Mouse (Mus musculus) megakaryocyte, adult 5-6 weeks (primary cell): ENCODE measurements around the gene Stk32b. TPM values are rescaled to one million over a fixed set of nuclear protein-coding genes. Genes with fewer than 3 reads are reported as not detected.

ENCODE experiments used
- ATAC-seq: 2 replicates; pipeline ENCODE4 v1.8.0; 2016; ENCODE audit warnings: mild to moderate bottlenecking, inconsistent platforms; ENCODE audit not compliant: poor library complexity, severe bottlenecking
- total RNA-seq, 2 experiments: library from RNA; stranded (forward) in 1 of 2; stranded (reverse) in 1 of 2; fragments of 153-499, 151-499 nt in 1 of 2; fragments of 221-1000, 200-1000 nt in 1 of 2; gene quantifications; 2 replicates each; pipeline versions ENCODE4 v1.2.3 to v1.2.4; 2015 to 2017

The Stk32b gene
- total RNA-seq, 2 experiments from 2014 or later, result not detected

DNA sequence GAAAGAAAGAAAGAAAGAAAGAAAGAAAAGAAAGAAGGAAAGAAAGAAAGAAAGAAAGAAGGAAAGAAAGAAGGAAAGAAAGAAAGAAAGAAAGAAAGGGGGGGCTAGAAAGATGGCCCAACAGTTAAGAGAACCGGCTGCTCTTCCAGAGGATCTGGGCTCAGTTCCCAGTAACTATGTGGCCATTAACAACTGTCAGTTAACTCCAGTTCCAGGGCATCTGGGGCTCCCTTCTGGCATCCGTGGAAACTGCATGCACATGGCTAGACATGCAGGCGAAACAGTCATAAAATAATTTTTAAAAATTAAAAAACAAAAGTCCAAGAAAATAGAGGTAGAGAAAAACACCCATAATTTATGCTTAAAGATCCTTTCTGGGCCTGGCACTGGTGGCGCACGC, 181.7 kb downstream of the Stk32b start:
- no peak for ATAC-seq

DNA sequence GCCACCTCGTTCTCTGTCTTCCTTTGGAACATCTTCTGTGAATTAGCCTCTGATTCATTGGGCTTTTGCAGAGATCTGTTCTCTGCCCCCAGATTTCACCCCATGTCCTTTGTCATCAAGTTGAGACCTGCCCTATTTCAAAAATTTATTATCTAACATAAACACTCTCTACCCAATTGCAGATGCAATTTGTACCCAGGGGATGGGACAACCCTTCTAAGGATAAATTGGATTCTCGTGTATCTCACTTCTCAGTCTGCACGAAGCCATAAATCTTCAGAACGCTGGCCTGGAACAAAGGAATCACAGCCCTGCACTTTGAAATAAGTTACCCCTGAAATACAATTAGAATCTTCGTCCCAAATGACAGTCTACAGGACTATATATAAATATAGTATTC, 191.6 kb downstream of the Stk32b start:
- no peak for ATAC-seq

DNA sequence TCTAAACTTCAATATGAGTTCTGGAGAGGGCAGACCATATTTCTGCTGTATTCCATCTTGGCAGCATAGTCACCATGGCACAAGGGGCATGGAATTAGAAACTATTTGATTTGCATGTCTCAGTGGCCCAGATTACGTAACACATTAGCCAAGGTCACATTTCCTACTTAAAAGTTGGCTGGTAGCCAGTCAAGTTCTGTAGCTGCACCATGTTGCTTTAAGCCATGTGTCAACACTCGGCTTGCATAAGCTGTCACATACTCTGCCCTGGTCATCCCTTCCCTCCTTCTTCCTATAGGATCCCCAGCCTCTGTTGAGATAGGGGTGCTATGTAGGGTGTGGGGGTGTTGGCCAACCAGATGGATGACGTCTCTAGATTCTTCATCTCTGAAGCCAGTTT, 196.5 kb downstream of the Stk32b start:
- ATAC-seq, result no peak

DNA sequence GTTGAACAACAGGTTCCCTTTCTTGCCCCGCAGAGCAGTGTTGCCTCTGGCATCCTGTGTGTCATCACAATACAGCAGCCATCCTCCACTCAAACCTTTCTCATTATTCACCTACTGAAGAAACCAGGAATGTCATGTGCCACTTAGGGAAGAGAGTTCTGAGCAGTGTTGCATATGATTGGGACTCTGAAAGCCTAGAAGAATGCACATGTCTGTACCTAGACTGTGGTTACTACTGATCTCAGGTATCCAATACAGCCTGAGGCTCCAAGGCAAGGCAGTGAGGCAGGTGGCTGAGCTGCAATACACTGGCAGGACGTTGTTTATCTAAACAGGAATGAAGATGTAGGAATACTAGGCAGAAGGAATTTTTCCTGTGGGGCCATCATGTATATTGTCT, 204.5 kb downstream of the Stk32b start:
- no peak for ATAC-seq

DNA sequence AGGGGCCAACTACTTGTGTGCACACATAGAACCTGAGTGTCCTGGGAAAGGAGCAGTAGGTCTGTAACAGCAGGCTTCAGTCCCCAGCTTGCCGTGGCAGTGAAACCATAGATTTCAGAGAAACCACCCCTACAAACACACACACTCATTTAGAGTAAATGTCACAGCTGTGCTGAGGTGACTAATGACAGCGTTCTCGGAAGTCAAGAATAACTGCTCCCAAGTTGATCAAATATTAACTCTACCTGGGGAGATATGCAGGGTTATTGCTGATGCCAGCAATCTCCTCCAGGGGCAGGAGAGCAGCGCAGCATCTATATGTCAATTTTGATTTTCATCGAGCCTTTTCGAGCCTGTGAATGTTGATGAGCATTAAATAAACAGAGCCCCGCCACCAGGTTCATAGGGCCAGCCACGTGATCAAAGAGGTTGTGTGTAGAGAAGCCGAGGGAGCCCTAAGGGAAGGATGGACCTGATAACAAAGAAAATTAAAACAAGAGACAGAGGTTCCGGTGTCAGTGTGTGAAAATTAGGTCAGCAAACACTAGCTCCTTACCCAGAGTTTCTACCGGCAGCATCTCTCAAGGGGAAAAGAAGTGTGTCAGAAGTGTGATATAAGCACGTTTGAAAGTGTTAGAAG, 210.0 kb downstream of the Stk32b start:
- ATAC-seq, result no peak

DNA sequence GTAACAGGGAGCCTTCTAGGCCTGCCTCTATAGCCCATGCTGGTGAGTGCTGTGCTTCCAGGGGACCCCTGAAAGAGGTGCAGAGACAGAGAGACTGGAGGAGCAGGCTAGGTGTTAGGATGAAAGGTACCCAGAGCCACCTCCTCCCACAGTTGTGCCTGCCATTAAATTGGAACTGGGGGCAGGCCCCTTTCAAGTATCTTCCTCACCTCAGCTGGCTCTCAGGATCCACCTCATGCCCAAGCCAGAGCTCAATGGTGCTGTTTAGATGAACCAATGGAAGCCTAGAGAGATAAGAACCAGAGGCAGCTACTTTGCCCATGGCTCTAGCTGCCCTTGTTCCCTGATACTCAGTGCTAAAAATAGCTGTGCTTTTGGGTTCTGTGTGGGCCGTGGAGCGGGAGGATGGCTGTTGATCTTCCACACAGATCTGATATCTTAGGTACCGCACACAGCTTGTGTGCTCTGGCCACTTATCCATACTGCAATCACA, 221.9 kb downstream of the Stk32b start:
- no peak for ATAC-seq

DNA sequence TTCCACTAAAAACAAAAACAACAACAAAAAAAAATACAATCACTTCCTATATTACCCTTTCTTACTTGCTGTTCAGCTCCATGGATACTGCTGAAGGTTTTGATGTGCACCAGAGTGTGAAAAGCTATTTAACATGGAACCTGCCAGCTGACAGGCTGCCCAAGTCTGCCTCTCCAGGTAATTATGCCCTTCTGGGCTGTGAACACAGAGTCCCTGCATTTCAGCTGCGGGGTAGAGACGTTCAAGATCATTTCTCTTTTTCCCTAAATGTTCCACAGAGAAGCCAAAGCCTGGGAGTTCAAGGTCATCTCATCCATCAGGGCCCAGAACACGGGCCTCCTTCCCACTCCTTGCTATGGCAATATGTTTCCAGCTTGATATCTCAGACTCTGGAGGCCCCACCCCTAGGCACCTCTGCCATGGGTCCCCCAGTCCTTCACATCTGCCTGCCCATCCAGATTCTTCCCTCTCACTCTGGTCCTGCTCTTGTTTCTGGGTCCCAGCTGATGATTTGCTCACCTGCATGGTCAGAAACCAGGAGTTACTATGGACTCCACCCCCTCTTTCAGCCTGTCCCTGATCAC, 244.9 kb downstream of the Stk32b start:
- ATAC-seq, result no peak

DNA sequence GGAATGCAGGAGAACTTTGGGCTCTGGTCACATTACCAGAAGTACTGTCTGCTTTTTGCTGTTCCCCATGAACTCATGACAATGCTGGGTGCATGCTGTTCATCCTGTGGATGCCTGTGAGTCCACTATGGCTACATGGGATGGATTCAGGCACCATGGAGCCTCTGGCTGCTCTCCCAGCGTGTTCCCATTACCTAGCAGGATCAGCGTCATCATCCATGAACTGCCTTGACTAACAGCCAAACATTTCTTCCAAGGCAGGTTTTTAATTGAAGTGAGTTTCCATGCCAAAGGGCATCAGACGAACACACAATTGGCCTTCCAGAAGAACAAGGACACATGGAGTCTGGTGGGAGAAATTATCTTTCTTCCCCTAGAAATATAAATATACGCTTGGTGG, 245.4 kb downstream of the Stk32b start:
- no peak for ATAC-seq

DNA sequence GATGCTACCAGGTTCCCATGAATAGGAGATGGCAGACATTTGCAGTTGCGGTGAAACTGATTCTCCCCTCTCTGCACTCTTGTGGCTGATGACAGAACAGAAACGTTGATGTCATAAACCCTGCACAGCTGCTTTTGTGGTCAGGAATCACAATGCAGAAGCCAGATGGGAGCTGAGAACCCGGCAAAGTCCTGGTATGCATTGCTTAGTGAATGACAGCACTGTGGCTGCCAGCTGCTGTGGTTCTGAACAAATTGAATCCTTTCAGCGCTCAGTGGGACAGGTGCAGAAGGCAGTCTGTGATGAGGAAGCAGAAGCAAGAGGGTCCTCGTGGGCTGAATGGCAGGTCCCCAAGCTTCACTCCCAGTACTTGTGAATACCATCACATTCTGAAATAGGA, 247.9 kb downstream of the Stk32b start:
- ATAC-seq, result no peak

DNA sequence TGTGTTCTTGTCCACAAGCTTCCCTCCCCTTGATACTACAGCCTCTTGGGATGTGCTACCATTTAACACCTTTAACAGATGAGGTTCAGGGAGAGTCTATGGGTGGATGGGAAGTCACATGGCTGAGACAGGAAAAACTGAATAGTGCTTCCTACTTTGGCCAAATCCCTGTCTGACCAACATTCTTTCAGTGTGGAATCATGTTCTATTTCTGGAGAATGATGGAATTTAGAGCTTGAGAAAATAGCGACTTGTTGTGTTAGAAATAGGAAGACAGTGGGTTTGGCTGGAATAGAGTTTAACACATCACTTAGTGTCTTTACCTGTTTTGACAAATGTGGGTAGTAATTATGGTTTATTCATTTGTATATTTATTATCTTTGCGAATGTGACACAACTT, 249.3 kb downstream of the Stk32b start:
- ATAC-seq, result no peak

DNA sequence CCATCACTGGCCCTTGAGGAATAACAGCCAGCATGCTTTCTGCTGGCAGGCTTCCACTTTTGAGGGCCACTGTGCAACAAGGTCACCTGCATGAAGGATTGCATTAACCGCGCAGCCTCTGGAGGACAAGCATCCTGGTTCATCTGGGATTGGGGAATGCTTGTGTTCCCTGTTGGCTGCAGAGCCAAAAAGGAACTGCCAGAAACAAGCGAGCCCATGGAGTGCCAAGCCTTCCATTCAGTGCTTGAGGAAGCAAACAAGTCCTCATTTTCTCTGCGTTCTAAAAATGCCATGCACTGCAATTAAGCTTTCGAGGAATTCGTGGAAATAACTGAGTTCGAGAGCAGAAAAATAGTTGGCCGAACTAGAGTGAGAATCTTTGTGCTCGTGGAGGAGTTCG, 251.5 kb downstream of the Stk32b start:
- ATAC-seq, result no peak

DNA sequence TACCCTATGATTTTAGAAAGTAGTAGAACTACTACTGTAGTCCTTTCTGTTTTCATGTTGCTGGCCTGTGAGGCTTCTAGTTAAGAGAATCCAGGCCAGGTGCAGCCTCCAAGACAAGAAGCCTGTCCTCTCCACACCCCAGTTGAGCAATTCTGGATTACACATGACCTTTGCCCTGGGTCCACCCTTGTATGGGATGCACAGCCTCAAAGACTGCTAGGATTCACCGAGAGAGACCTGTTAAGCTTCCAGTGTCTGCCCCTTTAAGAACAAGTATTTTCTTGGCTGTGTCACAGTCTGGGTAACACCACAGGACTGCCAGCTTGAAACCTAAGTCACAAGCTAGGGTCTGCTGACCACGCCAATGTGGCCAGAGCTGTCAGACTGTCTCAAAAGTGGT, 258.7 kb downstream of the Stk32b start:
- ATAC-seq, result no peak

DNA sequence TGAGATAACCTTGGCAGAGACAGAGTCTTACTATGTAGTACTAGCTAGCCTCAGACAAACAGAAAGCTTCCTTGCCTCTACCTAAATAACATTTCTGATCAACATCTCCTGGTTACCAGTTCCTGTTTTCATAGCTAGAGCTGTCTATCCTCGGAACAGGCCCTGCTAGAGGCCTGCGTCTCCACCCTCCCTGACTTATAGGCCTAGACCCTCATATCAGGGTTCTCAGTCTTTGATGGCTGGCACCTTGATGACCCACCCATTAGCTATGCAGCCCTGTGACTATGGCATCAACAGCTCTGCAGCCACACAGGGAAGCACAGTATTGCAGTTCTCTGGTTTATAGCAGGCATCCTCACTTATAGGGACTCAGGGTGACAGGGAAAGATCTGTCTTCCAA, 259.1 kb downstream of the Stk32b start:
- no peak for ATAC-seq

DNA sequence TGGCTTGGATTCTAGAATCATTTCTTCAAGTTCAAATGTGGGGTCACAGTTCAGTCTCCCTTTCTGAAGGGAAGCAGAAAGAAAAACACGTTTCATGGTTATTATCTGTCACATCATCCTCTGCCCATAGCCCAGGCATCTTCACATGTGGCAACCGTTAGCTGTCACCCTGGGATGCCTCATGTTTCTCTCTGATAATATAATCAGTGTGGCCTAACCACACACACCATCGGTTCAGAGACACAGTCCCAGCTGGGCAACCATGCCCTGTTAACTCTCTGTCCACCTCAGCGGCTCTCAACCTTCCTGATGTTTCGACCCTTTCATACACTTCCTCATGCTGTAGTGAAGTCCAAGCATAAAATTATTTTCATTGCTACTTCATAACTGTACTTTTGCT, 259.8 kb downstream of the Stk32b start:
- ATAC-seq, result no peak

DNA sequence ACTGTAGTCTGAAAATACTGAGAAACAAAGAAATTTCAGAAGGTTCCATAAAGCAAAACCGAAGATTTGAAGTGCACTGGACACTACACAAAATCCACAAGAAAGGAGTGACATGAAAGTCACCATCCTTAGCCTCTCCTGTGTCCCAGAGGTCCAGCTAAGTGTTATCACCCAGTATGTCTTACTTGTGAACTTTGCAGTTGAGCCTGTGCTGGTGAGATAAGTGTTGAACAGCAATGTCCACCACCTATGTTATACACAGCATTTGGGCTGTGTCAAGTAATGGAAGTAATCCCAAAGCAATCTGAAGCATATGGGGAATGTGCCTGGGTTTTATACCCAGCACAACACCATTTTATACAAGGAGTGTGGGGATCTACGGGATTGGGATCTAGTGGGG, 260.4 kb downstream of the Stk32b start:
- no peak for ATAC-seq

DNA sequence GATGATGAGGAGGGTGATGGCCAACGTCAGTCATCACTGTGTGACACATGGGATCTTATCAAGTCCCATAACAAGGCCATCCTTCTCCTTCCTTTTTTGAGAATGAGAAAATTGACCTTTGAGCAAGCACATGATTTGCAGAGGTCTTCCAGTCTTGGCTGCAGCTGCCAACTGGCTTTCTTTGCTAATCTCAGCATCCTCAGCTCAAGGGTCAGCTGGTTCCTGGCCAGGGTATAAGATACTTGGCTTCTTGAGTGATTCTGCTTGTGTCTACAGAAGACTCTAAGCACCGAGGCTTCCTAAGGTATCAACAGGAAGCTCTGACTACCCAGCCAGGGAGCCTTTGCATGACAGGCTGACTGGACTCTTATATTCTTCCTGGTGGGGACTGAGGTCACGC, 269.4 kb downstream of the Stk32b start:
- ATAC-seq, result no peak

DNA sequence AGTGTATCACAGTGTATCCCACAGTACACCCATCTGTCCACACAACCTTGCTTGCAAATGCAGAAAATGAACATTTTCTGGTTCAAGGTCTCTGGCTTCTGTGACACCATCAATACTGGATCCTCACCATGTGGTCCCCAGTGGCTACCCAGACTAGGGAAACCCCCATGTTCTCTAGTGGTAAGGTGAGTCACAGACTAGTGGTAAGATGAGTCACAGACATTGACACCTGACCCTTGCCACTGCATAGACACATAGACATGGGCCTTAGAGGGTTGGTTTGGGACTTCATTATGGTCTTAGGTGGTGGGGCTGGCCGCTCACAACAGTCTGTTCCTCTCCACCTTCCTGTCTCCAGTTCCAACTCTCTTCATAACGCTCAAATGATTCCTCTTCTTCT, 274.2 kb downstream of the Stk32b start:
- ATAC-seq, result no peak

DNA sequence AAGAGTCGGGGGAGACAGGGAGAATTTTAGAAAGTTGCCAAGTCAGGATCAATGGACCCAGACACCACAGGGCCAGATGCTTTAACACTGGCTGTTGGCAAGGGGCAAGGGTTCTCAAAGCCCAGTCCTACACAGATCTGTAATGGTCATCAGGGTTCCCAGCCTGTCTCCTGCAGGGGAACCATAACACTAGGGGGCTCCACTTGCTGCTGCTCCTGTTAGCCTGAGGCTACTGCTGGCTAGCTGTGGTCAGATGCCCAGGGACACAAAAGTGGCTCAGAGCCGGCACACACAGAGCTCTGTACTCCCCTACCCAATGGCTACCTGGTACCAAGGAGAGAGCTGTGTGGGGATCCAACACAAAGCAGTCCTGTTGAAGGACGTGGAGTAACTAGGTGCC, 281.6 kb downstream of the Stk32b start:
- no peak for ATAC-seq

DNA sequence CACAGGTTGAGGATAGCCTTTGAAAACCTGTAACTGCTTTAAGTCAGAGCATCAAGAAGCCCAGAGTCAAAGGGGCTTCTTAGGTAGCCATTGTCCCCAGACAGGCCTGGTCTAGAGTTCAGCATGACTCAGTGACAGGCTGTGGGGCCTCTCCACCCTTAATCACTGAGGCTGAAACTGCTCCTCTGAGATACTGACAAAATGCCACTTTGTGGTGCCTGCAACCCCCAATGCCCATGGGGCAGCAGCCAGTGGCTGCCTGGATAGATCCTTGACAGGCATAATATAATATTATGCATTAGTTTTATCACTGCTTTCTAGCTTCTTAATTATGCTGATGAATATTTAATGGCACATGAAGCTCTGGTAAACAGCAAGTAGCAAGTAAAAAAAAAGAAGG, 289.8 kb downstream of the Stk32b start:
- ATAC-seq, result no peak

DNA sequence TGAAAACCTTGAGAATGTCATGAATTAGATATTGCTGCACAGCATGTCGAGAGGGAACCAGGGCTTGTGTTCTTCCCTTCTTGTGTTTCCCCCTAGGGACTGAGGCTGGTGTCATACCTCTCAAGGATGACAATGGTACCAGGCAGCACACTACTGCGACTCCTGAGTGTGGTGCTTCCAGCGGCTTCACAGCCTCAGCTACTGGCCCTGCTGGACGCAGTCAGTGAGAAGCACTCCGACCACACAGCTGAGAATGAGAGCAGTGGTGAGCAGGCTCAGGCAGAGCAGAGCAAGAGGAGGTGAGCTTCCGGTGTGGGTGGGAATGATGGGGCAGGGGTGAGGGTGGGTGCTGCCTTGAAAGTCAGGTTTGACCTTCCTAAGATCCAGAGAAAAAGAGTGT, 297.9 kb downstream of the Stk32b start:
- no peak for ATAC-seq
